Mouse (Mus musculus) embryonic facial prominence, embryonic 10.5 days (tissue): Measurements from ENCODE around the gene Nlrp1b. TPM values are rescaled to one million over a fixed set of nuclear protein-coding genes. Genes with fewer than 3 reads are reported as not detected.

Source experiments
- DNase-seq: peaks from one replicate; pipeline ENCODE4 v3.0.0-alpha.2; 2017; ENCODE audit warnings: low spot score
- H3K27ac ChIP-seq: fragments of 300-500 bp; sonication (generic); replicated peaks from 2 replicates; pipeline ENCODE4 v1.5.1; 2016; ENCODE audit warnings: mild to moderate bottlenecking
- H3K27me3 ChIP-seq: fragments of 300-500 bp; sonication (generic); replicated peaks from 2 replicates; pipeline ENCODE4 v1.6.1; 2016; ENCODE audit warnings: low read depth, mild to moderate bottlenecking; ENCODE audit not compliant: poor library complexity, severe bottlenecking
- H3K36me3 ChIP-seq: fragments of 300-500 bp; sonication (generic); replicated peaks from 2 replicates; pipeline ENCODE4 v1.6.1; 2016; ENCODE audit warnings: mild to moderate bottlenecking, moderate library complexity
- H3K4me1 ChIP-seq: fragments of 300-500 bp; sonication (generic); 2 replicates; pipeline ENCODE4 v1.6.1; 2016
- H3K4me3 ChIP-seq: fragments of 300-500 bp; sonication (generic); 2 replicates; pipeline ENCODE4 v1.5.1; 2016; ENCODE audit warnings: mild to moderate bottlenecking, moderate library complexity
- H3K9me3 ChIP-seq: fragments of 300-500 bp; sonication (generic); 2 replicates; pipeline ENCODE4 v1.6.1; 2016; ENCODE audit warnings: mild to moderate bottlenecking
- polyA plus RNA-seq: library from polyadenylated mRNA; unstranded; fragments of >200 nt; fragmentation: Nextera tagmentation; extraction: Ambion mirVana; gene quantifications from 2 replicates; pipeline ENCODE4 v1.2.1, GENCODE M21; 2016

Nlrp1b gene
- polyA plus RNA-seq, 1 experiment from 2014 or later: not detected

DNA sequence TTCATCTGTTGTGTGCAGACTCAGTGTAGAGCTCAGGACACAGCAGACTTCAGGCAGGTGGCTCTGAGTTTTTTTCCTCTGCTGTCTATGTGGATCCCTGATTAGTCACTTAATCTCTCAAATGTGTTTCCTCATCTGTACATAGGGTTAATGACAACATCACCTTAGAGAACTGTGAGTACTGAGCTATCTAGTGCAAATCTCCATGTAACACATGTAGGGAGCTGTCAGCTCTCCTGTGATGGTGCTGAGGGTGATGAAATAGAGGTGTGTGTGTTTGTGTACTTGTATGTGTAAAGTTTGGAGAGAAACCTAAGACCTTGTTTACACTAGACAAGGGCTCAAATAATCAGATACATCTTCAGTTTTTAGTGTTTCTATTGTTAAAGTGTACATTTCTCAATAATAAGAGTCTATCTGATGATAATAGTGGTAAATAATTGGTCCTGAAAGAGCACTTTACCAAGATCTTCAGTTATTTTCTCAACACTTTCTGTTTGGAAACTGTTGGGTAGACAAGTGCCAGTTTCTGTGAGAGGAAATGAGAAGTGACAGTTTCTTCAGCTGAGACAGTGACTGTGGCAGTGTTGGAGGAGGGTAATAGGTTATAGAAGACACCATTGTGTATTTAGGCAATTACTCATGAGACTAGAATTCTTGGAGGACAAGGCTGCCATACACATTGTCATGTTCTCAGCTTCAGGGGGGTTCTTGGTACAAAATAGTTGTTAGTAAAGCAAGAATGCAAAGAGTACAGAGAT is 124.1 kb downstream of the Nlrp1b start:
- no peaks in the 10 kb centered on the region for H3K27me3 ChIP-seq
- no peaks in the 10 kb centered on the region for H3K4me1 ChIP-seq
- no peak for DNase-seq
- no peaks in the 10 kb centered on the region for H3K36me3 ChIP-seq
- no peaks in the 10 kb centered on the region for H3K9me3 ChIP-seq
- H3K27ac ChIP-seq: no peak overlapping the region
- H3K4me3 ChIP-seq: no peak overlapping the region

- Histone ChIP-seq H3K9me3 (no peaks in the 10 kb centered on the region), H3K27ac (no peak overlapping the region), H3K27me3 (no peaks in the 10 kb centered on the region), H3K4me3 (no peak overlapping the region), H3K36me3 (no peaks in the 10 kb centered on the region), H3K4me1 (no peaks in the 10 kb centered on the region)
- no peak for DNase-seq
These were observed 126.6 kb downstream of the Nlrp1b start for GRCm38 (mm10) chr11:71103931-71104330.

Other genes with a start within 250 kb of the Nlrp1b start
- gene C1qbp, start 247.7 kb downstream of the Nlrp1b start, polyA plus RNA-seq: 346 and 351 TPM in 2 replicates
- 30.4 and 32.4 TPM in 2 replicates for gene Dhx33, start 226.3 kb downstream of the Nlrp1b start, polyA plus RNA-seq
- 64.5 and 67.5 TPM in 2 replicates for gene Mis12, start 211.1 kb downstream of the Nlrp1b start, polyA plus RNA-seq
- 33.1 and 33.5 TPM in 2 replicates for gene Derl2, start 210.9 kb downstream of the Nlrp1b start, polyA plus RNA-seq
- gene 6330403K07Rik, start 197.2 kb downstream of the Nlrp1b start, polyA plus RNA-seq: 118 and 150 TPM in 2 replicates
- gene Nlrp1a, start 86.0 kb downstream of the Nlrp1b start, polyA plus RNA-seq: 0.06 TPM in 2 replicates